ENCODE assay signal across 27 mouse cellular contexts in genomic region chr6:41527402-41527801, GRCm38 (mm10). TPM values are rescaled to one million over a fixed set of nuclear protein-coding genes. Genes with fewer than 3 reads are reported as not detected.
"Had no signal": no experiment of that assay in that cellular context is flagged by ENCODE, and none has a peak within 500 bp of the region (broad histone marks: within the 10 kb centered on the region; RNA-seq: fewer than 3 reads in every experiment).

No protein-coding gene starts in this region.

- H3K4me3 ChIP-seq: layer of hippocampus, adult 2 months; limb, embryonic 10.5 days; limb, embryonic 13.5 days; liver, embryonic 12.5 days; liver, embryonic 15.5 days; lung, embryonic 15.5 days; midbrain, embryonic 12.5 days; midbrain, embryonic 15.5 days; neural tube, embryonic 12.5 days; neural tube, embryonic 15.5 days; stomach, embryonic 15.5 days had no signal

- H3K36me3 ChIP-seq: limb, embryonic 10.5 days; limb, embryonic 13.5 days; liver, embryonic 12.5 days; liver, embryonic 15.5 days; lung, embryonic 15.5 days; midbrain, embryonic 12.5 days; midbrain, embryonic 15.5 days; neural tube, embryonic 12.5 days; neural tube, embryonic 15.5 days; stomach, embryonic 15.5 days had no signal

- ATAC-seq: liver, embryonic 12.5 days; midbrain, embryonic 15.5 days had no signal

- H3K4me2 ChIP-seq: limb, embryonic 13.5 days; liver, embryonic 12.5 days; liver, embryonic 15.5 days; lung, embryonic 15.5 days; midbrain, embryonic 12.5 days; midbrain, embryonic 15.5 days; neural tube, embryonic 12.5 days; neural tube, embryonic 15.5 days; stomach, embryonic 15.5 days had no signal

- H3K27me3 ChIP-seq: limb, embryonic 13.5 days; liver, embryonic 12.5 days; liver, embryonic 15.5 days; lung, embryonic 15.5 days; midbrain, embryonic 12.5 days; midbrain, embryonic 15.5 days; neural tube, embryonic 12.5 days; neural tube, embryonic 15.5 days; stomach, embryonic 15.5 days had no signal

- H3K9me3 ChIP-seq: limb, embryonic 10.5 days; limb, embryonic 13.5 days; liver, embryonic 12.5 days; liver, embryonic 15.5 days; lung, embryonic 15.5 days; midbrain, embryonic 12.5 days; midbrain, embryonic 15.5 days; neural tube, embryonic 12.5 days; neural tube, embryonic 15.5 days; stomach, embryonic 15.5 days had no signal

- H3K9ac ChIP-seq: limb, embryonic 13.5 days; liver, embryonic 12.5 days; liver, embryonic 15.5 days; lung, embryonic 15.5 days; midbrain, embryonic 12.5 days; midbrain, embryonic 15.5 days; neural tube, embryonic 12.5 days; neural tube, embryonic 15.5 days; stomach, embryonic 15.5 days had no signal

- H3K4me1 ChIP-seq: limb, embryonic 10.5 days; limb, embryonic 13.5 days; liver, embryonic 12.5 days; liver, embryonic 15.5 days; lung, embryonic 15.5 days; midbrain, embryonic 12.5 days; midbrain, embryonic 15.5 days; neural tube, embryonic 12.5 days; neural tube, embryonic 15.5 days; stomach, embryonic 15.5 days had no signal

- DNase-seq: kidney, adult 18-20 months; kidney, adult 9 months; kidney, postnatal 14 days; layer of hippocampus, adult 9-11 months; liver; lung, adult 18-20 months; lung, postnatal 10 days; lung, postnatal 36 days; right cerebral cortex, adult 18-20 months; right cerebral cortex, postnatal 25 days; spleen, adult 18-20 months; thymus, postnatal 4 days had no signal

- H3K27ac ChIP-seq: layer of hippocampus, adult 2 months; limb, embryonic 10.5 days; limb, embryonic 13.5 days; liver, embryonic 12.5 days; liver, embryonic 15.5 days; lung, embryonic 15.5 days; midbrain, embryonic 12.5 days; midbrain, embryonic 15.5 days; neural tube, embryonic 12.5 days; neural tube, embryonic 15.5 days; stomach, embryonic 15.5 days had no signal

RNA-seq across cellular contexts. Expression of gene Prss2, which starts 5.8 kb away (rescaled TPM):
- total RNA-seq: layer of hippocampus, adult 2 months; layer of hippocampus, postnatal 25 days; left cerebral cortex, adult 18-20 months; left cerebral cortex, postnatal 25 days had no signal
- polyA plus RNA-seq: kidney, embryonic 16.5 days; limb, embryonic 10.5 days; limb, embryonic 13.5 days; liver, embryonic 12.5 days; lung, embryonic 15.5 days; midbrain, embryonic 12.5 days; midbrain, embryonic 15.5 days; neural tube, embryonic 12.5 days; neural tube, embryonic 15.5 days had no signal
